Mouse (Mus musculus): Measurements from ENCODE around the gene Cxcr2.

Gene Cxcr2

GRCm38 (mm10) chr1:74153461-74154184 is at the start of gene Cxcr2:
TSS of gene Cxcr2 (plus strand) at chr1:74153989.
- in situ Hi-C loops (cut with MboI, MseI) = no loop called here

- in situ Hi-C loops (cut with MboI, MseI) = no loop called here
Measured at GRCm38 (mm10) chr1:74105660-74106059, 48.1 kb upstream of the Cxcr2 start.

DNA sequence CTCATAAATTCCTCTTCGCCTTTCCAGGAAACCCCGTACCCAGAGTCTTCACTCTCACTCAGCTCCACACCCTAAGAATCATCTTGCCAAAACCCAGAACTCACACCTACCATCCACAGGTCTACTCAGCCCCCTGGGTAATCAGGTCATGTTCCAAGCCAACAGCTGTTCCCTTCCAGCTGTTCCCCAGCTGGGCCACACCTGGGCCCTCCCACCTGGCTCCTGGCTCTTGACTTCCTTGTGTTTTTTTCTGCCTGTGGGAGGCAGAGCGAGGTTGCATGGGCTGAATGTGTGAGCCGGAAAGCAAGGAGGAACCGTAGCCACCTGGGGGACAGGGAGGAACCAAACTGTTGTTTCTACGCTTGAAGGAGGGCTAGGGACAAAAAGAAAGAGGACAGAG is 47.6 kb upstream of the Cxcr2 start:
- in situ Hi-C loops (cut with MboI, MseI) = no loop called here

DNA sequence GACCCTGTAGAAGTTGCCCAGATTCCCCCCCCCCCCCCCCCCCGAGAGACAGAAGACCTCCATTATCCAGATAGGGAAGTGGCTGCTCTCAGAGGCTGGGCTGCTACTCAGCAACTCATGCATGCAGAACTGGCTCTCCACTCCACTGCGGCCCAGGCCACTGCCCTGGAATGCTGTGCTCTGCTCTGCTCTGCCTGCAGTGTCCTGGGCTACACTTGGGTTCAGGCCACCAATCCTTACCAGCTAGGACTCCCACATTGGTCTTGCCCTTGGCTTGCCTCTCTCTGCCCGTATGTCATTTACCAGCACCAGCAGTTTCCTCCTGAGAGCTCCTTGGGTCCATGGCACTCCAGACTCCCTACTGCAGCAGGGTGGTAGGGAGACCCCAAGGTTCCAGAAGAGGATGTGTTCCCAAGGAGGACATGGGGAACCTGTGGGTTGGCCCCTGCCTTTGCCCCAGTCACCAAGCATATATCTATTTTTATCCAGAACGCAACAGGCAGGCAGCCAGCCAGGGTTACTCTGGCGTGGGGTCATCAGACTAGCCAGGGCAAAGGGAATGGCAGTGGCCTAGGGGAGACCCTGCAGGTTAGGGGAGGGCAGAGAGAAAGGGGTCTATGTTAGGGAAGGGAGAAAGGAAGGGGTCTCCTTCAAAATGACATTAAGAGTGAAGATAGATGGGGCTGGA is 45.7 kb upstream of the Cxcr2 start:
- in situ Hi-C loops (cut with MboI, MseI) = no loop called here

DNA sequence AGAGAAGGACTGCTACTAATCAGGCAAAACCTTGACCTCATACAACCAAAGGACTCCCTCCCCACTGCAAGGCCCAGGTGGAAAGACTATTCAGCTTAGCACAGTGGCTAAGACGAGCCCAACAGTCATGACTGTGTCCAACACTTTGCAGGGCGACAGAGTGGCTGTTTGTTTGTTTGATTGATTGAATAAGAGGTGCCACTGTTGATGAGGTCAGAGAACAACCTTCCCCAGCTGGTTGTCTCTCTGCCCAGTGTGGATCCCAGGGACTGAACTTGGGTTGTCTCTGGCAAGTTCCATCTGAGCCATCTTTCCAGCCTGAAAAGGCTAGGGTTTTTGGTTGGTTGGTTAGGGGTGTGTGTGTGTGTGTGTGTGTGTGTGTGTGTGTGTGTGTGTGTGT is 44.1 kb upstream of the Cxcr2 start:
- in situ Hi-C loops (cut with MboI, MseI) = no loop called here

DNA sequence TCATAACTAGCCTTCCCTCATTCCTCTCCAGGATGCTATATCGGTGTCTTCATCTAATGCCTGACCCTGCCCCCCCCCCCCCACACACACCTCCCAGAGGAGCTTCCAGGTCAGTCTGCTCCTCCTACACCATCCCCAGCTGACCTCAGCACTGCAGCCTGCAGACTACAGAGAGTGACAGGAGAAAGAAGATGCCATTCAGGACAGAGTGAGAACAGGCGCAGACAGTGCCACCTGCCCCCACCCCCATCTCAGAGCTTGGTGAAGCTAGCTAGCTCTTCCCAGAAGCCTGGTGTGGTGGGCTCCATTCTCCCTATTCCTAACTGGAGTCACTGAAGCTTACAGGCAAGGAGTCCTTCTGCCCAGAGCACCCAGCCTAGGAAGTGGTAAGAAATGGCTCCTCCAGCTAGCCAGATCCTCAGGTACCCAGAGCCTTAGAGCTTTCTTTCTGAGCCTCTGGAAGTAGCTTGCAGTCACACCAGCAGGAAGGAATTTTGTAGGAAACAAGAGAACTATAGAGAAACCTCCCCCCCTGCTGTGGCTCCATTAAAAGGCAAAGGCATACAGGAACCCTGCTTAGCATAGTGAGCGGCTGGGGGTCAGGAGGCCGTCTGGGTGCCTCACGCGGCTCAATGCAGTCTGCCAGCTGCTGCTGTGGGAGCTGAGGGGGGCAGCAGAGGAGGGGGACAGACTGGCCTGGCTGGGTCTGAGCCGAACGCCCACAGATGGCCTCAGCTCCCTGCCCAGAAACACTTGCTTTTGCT is 42.7 kb upstream of the Cxcr2 start:
- in situ Hi-C loops (cut with MboI, MseI) = no loop called here

- in situ Hi-C loops (cut with MboI, MseI) = no loop called here
Measured at GRCm38 (mm10) chr1:74111696-74112030, 42.1 kb upstream of the Cxcr2 start.

GRCm38 (mm10) chr1:74113071-74113470 is 40.7 kb upstream of the Cxcr2 start:
- in situ Hi-C loops (cut with MboI, MseI) = no loop called here

GRCm38 (mm10) chr1:74117876-74118275 is 35.9 kb upstream of the Cxcr2 start:
- in situ Hi-C loops (cut with MboI, MseI) = no loop called here

- in situ Hi-C loops (cut with MboI, MseI) = no loop called here
Measured at GRCm38 (mm10) chr1:74119115-74119514, 34.7 kb upstream of the Cxcr2 start.

DNA sequence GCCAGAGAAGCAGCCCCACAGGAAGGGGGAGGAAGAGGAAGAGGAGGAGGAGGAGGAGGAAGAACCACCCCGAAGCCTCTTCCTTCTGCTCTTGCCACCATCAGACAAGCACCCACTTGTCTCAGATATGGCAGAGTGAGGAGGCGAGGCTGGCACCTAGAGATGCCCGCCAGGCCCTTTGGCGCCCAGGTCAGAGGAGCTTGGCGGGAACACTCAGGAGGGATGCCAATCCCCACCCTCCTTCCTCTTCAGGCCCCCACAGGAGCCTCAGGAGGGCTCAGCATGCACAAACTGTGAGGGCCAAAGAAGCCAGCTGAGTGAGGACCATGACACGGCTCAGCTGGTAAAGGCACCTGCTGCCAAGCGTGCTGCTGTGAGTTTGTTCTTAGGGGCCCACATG is 32.7 kb upstream of the Cxcr2 start:
- in situ Hi-C loops (cut with MboI, MseI) = no loop called here

DNA sequence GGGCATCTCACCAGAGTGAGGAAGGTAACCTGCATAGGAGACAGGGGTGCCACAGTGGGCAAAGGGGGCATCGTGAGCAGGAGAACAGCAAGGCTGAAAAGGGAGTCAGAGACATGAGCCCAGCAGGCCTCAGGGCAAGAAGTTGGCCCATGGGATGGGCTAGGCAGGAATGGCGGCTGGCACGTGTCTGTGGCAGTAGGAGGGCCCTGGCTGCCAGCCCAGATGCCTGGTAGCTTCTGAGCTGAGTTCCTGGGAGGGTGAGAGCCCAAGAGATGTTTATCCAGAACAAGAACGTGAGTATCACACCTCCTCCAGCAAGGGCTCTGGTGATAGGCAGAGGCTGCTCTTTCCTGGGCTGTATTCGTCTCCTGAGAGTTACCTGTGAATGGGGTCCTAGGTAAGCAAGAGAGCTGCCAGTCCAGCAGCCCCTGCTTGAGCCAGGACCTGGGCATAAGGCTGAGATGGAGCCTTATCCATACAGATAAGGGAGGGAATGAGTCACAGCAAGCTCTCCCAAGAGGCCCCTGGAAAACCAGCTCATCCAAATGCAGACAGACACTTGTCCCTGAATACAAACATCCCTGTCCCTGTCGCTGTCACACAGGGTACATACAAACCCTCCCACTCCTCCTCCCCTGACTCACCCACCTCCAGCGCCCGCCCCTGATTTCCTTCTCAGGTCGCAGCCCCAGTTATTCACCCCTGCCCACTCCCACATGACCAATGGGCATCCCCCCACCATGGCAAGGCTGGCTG is 31.8 kb upstream of the Cxcr2 start:
- in situ Hi-C loops (cut with MboI, MseI) = no loop called here

DNA sequence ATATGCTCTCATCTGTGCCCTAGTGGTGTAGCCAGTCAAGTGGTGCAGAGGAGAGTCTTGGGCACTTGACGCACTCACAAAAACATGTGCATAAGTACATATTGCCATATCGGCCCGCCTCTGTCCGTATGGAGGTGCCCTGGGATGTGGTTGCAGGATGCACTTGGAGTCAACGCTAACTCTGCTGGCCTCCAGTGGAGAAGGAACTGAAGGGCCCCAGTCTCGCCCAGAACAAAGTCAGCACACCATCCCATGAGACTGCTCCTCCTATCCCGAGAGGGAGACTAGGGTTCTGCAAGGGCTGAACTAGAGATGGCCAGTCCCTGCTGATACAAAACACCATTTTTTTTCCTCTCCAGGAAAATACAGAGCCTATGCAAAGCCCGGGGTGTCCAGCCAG is 30.6 kb upstream of the Cxcr2 start:
- in situ Hi-C loops (cut with MboI, MseI) = no loop called here

- in situ Hi-C loops (cut with MboI, MseI) = no loop called here
Measured at GRCm38 (mm10) chr1:74124021-74124981, 29.5 kb upstream of the Cxcr2 start, which contains the start of gene Tns1. TSS of gene Tns1 (minus strand) at chr1:74124449.

DNA sequence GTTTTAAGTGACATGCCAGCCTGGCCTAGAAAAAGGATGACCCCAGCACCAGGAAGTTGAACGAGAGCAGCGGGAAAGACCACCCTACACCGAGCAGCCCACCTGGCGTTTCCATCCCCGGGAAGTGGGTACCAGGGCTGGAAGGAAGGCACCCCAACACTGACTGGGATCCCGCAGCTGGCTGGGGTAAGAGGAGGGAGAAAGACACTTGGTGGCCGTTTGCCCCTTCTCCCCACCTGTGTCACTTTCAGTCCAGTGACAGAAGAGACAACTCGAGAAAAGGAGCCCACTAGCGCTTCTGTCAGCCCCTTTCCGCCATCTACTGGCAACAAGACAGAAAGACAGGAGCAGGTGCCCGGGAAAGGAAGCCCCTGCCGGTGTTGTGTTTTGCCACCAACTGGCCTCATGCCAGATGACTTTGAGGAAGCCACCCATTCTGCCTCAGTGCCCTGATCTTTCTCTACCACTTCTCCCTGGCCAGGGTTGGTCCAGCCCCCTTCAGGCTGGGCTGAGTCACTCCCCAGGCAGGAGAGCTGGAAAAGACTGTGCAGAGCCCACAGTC is 28.7 kb upstream of the Cxcr2 start, which contains the start of gene Rufy4:
Gene Rufy4, plus strand, starts transcription at position 551 of the 562 bp plus-strand sequence.
- in situ Hi-C loops (cut with MboI, MseI) = no loop called here

GRCm38 (mm10) chr1:74130883-74131659 is 22.7 kb upstream of the Cxcr2 start:
- in situ Hi-C loops (cut with MboI, MseI) = no loop called here

- in situ Hi-C loops (cut with MboI, MseI) = no loop called here
Measured at GRCm38 (mm10) chr1:74132011-74132410, 21.8 kb upstream of the Cxcr2 start.

GRCm38 (mm10) chr1:74133954-74134353 is 19.8 kb upstream of the Cxcr2 start:
- in situ Hi-C loops (cut with MboI, MseI) = no loop called here

DNA sequence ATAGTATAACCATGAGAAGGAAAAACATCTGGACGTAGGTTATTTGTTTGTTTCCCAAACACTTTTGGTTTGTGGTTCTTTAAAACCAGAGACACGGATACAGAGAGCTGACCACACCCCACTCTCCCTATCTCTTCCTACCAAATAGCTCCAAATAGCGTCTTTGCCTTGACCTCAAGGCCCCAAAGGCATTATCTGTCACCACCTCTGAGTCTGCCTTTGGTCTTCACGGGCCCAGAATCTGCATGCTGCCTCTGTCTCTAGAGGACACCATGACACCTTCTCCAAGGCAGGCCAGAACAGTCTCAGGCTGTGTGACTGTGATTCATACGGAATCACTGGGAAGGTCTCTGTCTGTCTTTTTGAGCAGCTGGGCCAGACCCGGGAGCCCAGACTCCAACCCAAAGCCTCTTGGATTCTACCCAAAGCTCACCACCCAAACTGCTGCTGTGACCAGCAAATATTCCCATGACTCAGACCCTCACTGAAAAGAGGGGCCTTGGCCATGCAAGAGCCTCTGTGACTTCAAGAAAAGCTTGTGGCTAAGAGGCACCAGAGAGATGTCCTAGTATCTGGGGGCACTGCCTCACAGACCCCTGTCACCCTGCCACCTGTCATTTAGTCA is 18.4 kb upstream of the Cxcr2 start:
- in situ Hi-C loops (cut with MboI, MseI) = no loop called here

Measured in regulatory T cell (primary cell).